Mouse (Mus musculus): ENCODE measurements around the gene Zcchc14. TPM values are rescaled to one million over a fixed set of nuclear protein-coding genes. Genes with fewer than 3 reads are reported as not detected.

Zcchc14 gene
- total RNA-seq, 1 experiment, result 18.6 TPM

DNA sequence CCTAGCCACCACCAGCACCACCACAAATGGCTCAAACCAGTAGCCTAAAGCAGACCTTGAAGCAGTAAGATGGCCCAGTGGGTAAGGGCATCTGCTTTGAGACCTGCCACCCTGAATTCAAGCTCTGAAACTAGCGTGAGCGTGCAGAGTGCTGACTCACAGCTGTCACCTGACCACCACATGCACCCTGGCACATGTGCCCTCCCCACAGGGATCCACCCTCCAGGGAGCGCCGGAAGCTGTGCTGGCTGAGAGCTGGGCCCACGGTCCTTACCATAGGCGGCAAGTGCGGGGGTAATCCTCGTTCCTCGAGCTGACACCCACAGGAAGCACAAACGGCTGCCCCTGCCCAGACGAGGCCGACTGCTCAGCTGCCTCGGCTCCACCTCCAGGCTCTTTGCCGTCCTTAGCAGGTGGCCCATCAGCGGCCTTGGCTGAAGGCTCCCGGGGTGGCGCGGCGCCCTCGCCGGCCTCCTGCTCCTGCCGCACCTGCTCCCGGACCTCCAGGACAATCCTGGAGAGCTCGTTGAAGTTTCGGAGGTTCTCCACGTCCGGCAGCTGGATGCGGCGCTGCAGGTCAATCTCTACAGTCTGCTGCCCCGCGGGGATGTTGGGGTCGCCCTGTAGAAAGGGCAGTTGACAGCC is 98.7 kb downstream of the Zcchc14 start:
- peaks cover 0 to 21% of the 10 kb centered on the region in 2 experiments; a peak in 2 of 4 replicates for H3K4me1 ChIP-seq (ENCODE audit: control insufficient read depth in 2 of 2, insufficient read depth in 2 of 2, low read length in 2 of 2, poor library complexity in 1 of 2)
- no peak for TF ChIP-seq ZC3H11A (IDR thresholded peaks at IDR 0.05; ENCODE audit: borderline replicate concordance, low read depth, low read length)
- no peak for TF ChIP-seq CHD2 (IDR thresholded peaks at IDR 0.05; ENCODE audit: low read depth, low read length)
- TF ChIP-seq HCFC1 (IDR thresholded peaks at IDR 0.05; ENCODE audit: borderline replicate concordance, insufficient read depth, low read length), result no peak
- no peak for TF ChIP-seq MAFK (IDR thresholded peaks at IDR 0.05; ENCODE audit: insufficient read depth, low read depth, low read length)
- no peak for TF ChIP-seq ZNF384 (IDR thresholded peaks at IDR 0.05; ENCODE audit: low read depth, low read length)
- in situ Hi-C loops (cut with MboI; ENCODE audit: low sequenced_read_pairs in 2 of 2, unreplicated experiment in 2 of 2), result no loop called here

GRCm38 (mm10) chr8:121552506-121552905 is 100.2 kb downstream of the Zcchc14 start:
- peaks cover 0 to 17% of the 10 kb centered on the region in 2 experiments; a peak in 2 of 4 replicates for H3K4me1 ChIP-seq (ENCODE audit: control insufficient read depth in 2 of 2, insufficient read depth in 2 of 2, low read length in 2 of 2, poor library complexity in 1 of 2)
- in situ Hi-C loops (cut with MboI; ENCODE audit: low sequenced_read_pairs in 2 of 2, unreplicated experiment in 2 of 2), result no loop called here
- no peak for DNase-seq (ENCODE audit: low read depth, low spot score)
- no peak overlapping the region for H3K9ac ChIP-seq (ENCODE audit: insufficient read depth, low read depth, low read length, poor library complexity, severe bottlenecking)
- no peaks in the 10 kb centered on the region for H3K9me3 ChIP-seq (ENCODE audit: control insufficient read depth, insufficient read depth, low read depth, low read length)
- peak overlapping the region in 1 of 2 experiments; percentile 5; a peak in 2 of 4 replicates for H3K4me3 ChIP-seq (ENCODE audit: insufficient read depth in 1 of 2, low read depth in 1 of 2, low read length in 2 of 2, poor library complexity in 1 of 2, severe bottlenecking in 1 of 2)
- no peak overlapping the region for H3K27ac ChIP-seq (ENCODE audit: insufficient read depth, low read depth, low read length, poor library complexity, severe bottlenecking)
- TF ChIP-seq MAFK (IDR thresholded peaks at IDR 0.05; ENCODE audit: insufficient read depth, low read depth, low read length) (no peak), CHD2 (IDR thresholded peaks at IDR 0.05; ENCODE audit: low read depth, low read length) (no peak), ZNF384 (IDR thresholded peaks at IDR 0.05; ENCODE audit: low read depth, low read length) (no peak), HCFC1 (IDR thresholded peaks at IDR 0.05; ENCODE audit: borderline replicate concordance, insufficient read depth, low read length) (no peak), ZC3H11A (IDR thresholded peaks at IDR 0.05; ENCODE audit: borderline replicate concordance, low read depth, low read length) (no peak)
- peaks cover 32% of the 10 kb centered on the region for H3K36me3 ChIP-seq (ENCODE audit: control insufficient read depth, insufficient read depth, low read length, poor library complexity, severe bottlenecking)

More for the DNA sequence above, 98.7 kb downstream of the Zcchc14 start:
- peaks cover 33% of the 10 kb centered on the region for H3K36me3 ChIP-seq (ENCODE audit: control insufficient read depth, insufficient read depth, low read length, poor library complexity, severe bottlenecking)
- DNase-seq (ENCODE audit: low read depth, low spot score), result no peak
- no peak overlapping the region for H3K27ac ChIP-seq (ENCODE audit: insufficient read depth, low read depth, low read length, poor library complexity, severe bottlenecking)
- H3K9me3 ChIP-seq (ENCODE audit: control insufficient read depth, insufficient read depth, low read depth, low read length), result no peaks in the 10 kb centered on the region
- H3K4me3 ChIP-seq (ENCODE audit: insufficient read depth in 1 of 2, low read depth in 1 of 2, low read length in 2 of 2, poor library complexity in 1 of 2, severe bottlenecking in 1 of 2), result no peak overlapping the region
- no peak overlapping the region; the same call in 1 of the 2 replicates for H3K9ac ChIP-seq (ENCODE audit: insufficient read depth, low read depth, low read length, poor library complexity, severe bottlenecking)

GRCm38 (mm10) chr8:121551065-121551985 is 101.4 kb downstream of the Zcchc14 start:
- peaks cover 32% of the 10 kb centered on the region for H3K36me3 ChIP-seq (ENCODE audit: control insufficient read depth, insufficient read depth, low read length, poor library complexity, severe bottlenecking)
- TF ChIP-seq CHD2 (IDR thresholded peaks at IDR 0.05; ENCODE audit: low read depth, low read length), result no peak
- TF ChIP-seq ZC3H11A (IDR thresholded peaks at IDR 0.05; ENCODE audit: borderline replicate concordance, low read depth, low read length), result no peak
- no peak for TF ChIP-seq ZNF384 (IDR thresholded peaks at IDR 0.05; ENCODE audit: low read depth, low read length)
- no peak for TF ChIP-seq HCFC1 (IDR thresholded peaks at IDR 0.05; ENCODE audit: borderline replicate concordance, insufficient read depth, low read length)
- TF ChIP-seq MAFK (IDR thresholded peaks at IDR 0.05; ENCODE audit: insufficient read depth, low read depth, low read length), result no peak
- no peak for DNase-seq (ENCODE audit: low read depth, low spot score)

GRCm38 (mm10) chr8:121550056-121550455 is 102.6 kb downstream of the Zcchc14 start:
- no peak for TF ChIP-seq ZC3H11A (IDR thresholded peaks at IDR 0.05; ENCODE audit: borderline replicate concordance, low read depth, low read length)
- no peak for TF ChIP-seq CHD2 (IDR thresholded peaks at IDR 0.05; ENCODE audit: low read depth, low read length)
- no peak for TF ChIP-seq HCFC1 (IDR thresholded peaks at IDR 0.05; ENCODE audit: borderline replicate concordance, insufficient read depth, low read length)
- TF ChIP-seq MAFK (IDR thresholded peaks at IDR 0.05; ENCODE audit: insufficient read depth, low read depth, low read length), result no peak
- no peak for TF ChIP-seq ZNF384 (IDR thresholded peaks at IDR 0.05; ENCODE audit: low read depth, low read length)
- Histone ChIP-seq H3K4me1 (ENCODE audit: control insufficient read depth in 2 of 2, insufficient read depth in 2 of 2, low read length in 2 of 2, poor library complexity in 1 of 2) (peaks cover 0 to 13% of the 10 kb centered on the region in 2 experiments; a peak in 2 of 4 replicates), H3K9me3 (ENCODE audit: control insufficient read depth, insufficient read depth, low read depth, low read length) (no peaks in the 10 kb centered on the region), H3K27ac (ENCODE audit: insufficient read depth, low read depth, low read length, poor library complexity, severe bottlenecking) (no peak overlapping the region), H3K4me3 (ENCODE audit: insufficient read depth in 1 of 2, low read depth in 1 of 2, low read length in 2 of 2, poor library complexity in 1 of 2, severe bottlenecking in 1 of 2) (no peak overlapping the region), H3K36me3 (ENCODE audit: control insufficient read depth, insufficient read depth, low read length, poor library complexity, severe bottlenecking) (peaks cover 27% of the 10 kb centered on the region), H3K9ac (ENCODE audit: insufficient read depth, low read depth, low read length, poor library complexity, severe bottlenecking) (no peak overlapping the region)
- DNase-seq (ENCODE audit: low read depth, low spot score), result no peak
- in situ Hi-C loops (cut with MboI; ENCODE audit: low sequenced_read_pairs in 2 of 2, unreplicated experiment in 2 of 2), result no loop called here

More at GRCm38 (mm10) chr8:121551065-121551985, 101.4 kb downstream of the Zcchc14 start:
- in situ Hi-C loops (cut with MboI; ENCODE audit: low sequenced_read_pairs in 2 of 2, unreplicated experiment in 2 of 2), result no loop called here
- Histone ChIP-seq H3K4me3 (ENCODE audit: insufficient read depth in 1 of 2, low read depth in 1 of 2, low read length in 2 of 2, poor library complexity in 1 of 2, severe bottlenecking in 1 of 2) (no peak overlapping the region), H3K9ac (ENCODE audit: insufficient read depth, low read depth, low read length, poor library complexity, severe bottlenecking) (no peak overlapping the region), H3K9me3 (ENCODE audit: control insufficient read depth, insufficient read depth, low read depth, low read length) (no peaks in the 10 kb centered on the region), H3K4me1 (ENCODE audit: control insufficient read depth in 2 of 2, insufficient read depth in 2 of 2, low read length in 2 of 2, poor library complexity in 1 of 2) (peaks cover 0 to 13% of the 10 kb centered on the region in 2 experiments; a peak in 2 of 4 replicates), H3K27ac (ENCODE audit: insufficient read depth, low read depth, low read length, poor library complexity, severe bottlenecking) (no peak overlapping the region)

Other genes with a start within 250 kb of the Zcchc14 start
- 0.58 and 2.6 TPM in 2 replicates for gene 1700018B08Rik, start 108.6 kb downstream of the Zcchc14 start, total RNA-seq (2012; rRNA removed)
- 15.5 and 16.9 TPM in 2 replicates for gene Fbxo31, start 74.1 kb downstream of the Zcchc14 start, total RNA-seq (2012; rRNA removed)
- 83.2 and 92.4 TPM in 2 replicates for gene Map1lc3b, start 62.5 kb downstream of the Zcchc14 start, total RNA-seq (2012; rRNA removed)
- gene Jph3, start 76.7 kb upstream of the Zcchc14 start, total RNA-seq (2012; rRNA removed), result 0.76 and 1.7 TPM in 2 replicates
- gene Klhdc4, start 176.7 kb upstream of the Zcchc14 start, total RNA-seq (2012; rRNA removed), result 65.9 and 84.3 TPM in 2 replicates

Measured in ES-E14 (cell line).